Mouse (Mus musculus): ENCODE measurements at regions not wholly inside any gene's neighbourhood (a gene's known extent, or its start where the extent isn't known, plus 50 kb on each side); places are given as distances from the start of the nearest gene placed in this dataset.

DNA sequence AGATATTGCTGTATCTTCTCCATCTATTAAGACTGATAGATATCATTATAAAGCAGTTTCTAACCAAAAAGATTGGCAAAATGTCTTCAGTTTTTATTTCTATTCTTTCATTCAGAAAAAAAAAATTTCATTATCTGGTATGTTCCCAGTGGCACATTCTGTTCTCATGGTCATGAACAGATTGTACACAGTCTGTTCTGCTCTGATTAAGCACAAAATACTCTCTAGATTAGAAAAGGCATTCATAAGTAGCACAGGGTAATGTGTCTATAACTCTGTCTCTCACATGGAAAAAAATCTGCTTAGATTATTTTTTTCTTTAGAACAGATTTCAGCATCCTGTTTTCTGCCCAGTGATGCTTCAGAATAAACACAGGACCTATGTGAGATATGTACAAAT, 306.3 kb upstream of the Gm21830 start:
- no peak for DNase-seq

DNA sequence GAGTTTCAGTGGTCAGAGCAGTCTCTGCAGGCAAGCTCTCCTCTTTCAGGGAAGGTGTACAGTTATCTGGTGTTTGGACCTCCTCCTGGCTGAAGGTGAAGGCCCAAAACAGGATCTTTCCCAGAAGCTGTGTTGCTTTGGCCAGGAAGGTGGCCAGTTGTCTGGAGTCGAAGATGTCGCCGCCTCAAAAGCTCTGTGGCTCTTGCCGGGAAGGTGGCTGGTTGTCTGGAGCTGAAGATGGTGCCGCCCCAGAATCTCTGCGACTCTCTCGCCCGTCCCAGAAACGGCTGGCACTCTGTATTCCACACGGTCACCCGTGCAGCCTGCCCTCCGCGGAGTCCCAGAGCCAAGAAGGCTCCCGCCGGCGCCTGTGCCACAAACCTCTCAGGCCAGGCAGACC, 304.7 kb upstream of the Scn7a start:
- peak; percentile 3 to 4 for DNase-seq

GRCm38 (mm10) chr2:67068944-67069343, 284.2 kb upstream of the Scn7a start:
- DNase-seq, result no peak
